Mouse (Mus musculus) hindbrain, embryonic 11.5 days (tissue): ENCODE measurements at regions not wholly inside any gene's neighbourhood (a gene's known extent, or its start where the extent isn't known, plus 50 kb on each side); places are given as distances from the start of the nearest gene placed in this dataset.

Experiments used
- ATAC-seq: fragments of 200-750 bp; cut with Nextera tagmentation; 2 replicates; pipeline ENCODE4 v1.8.0; 2017; ENCODE audit warnings: mild to moderate bottlenecking, moderate TSS enrichment, moderate library complexity; ENCODE audit not compliant: low FRiP score
- DNase-seq: peaks from one replicate; pipeline ENCODE4 v3.0.0-alpha.2; 2015; ENCODE audit warnings: low spot score
- H3K27ac ChIP-seq: fragments of 300-500 bp; sonication (generic); 2 replicates; pipeline ENCODE4 v1.5.1; 2014; ENCODE audit warnings: mild to moderate bottlenecking, low read depth, low read length
- H3K27me3 ChIP-seq: fragments of 300-500 bp; sonication (generic); 2 replicates; pipeline ENCODE4 v1.6.1; 2014; ENCODE audit warnings: mild to moderate bottlenecking, low read length, moderate library complexity, mixed read lengths; ENCODE audit not compliant: control insufficient read depth, insufficient read depth
- H3K36me3 ChIP-seq: fragments of 300-500 bp; sonication (generic); 2 replicates; pipeline ENCODE4 v1.6.1; 2014; ENCODE audit warnings: mild to moderate bottlenecking, low read length, moderate library complexity, mixed read lengths; ENCODE audit not compliant: control insufficient read depth, insufficient read depth
- H3K4me1 ChIP-seq: fragments of 300-500 bp; sonication (generic); replicated peaks from 2 replicates; pipeline ENCODE4 v1.6.1; 2014; ENCODE audit warnings: low read length, mixed read lengths; ENCODE audit not compliant: control insufficient read depth, insufficient read depth
- H3K4me2 ChIP-seq: fragments of 300-500 bp; sonication (generic); replicated peaks from 2 replicates; pipeline ENCODE4 v1.6.1; 2014; ENCODE audit warnings: mild to moderate bottlenecking, low read depth, low read length
- H3K4me3 ChIP-seq: fragments of 300-500 bp; sonication (generic); 2 replicates; pipeline ENCODE4 v1.5.1; 2014; ENCODE audit warnings: low read depth, low read length
- H3K9ac ChIP-seq: fragments of 300-500 bp; sonication (generic); 2 replicates; pipeline ENCODE4 v1.6.1; 2014; ENCODE audit warnings: low read depth, low read length
- H3K9me3 ChIP-seq: fragments of 300-500 bp; sonication (generic); 2 replicates; pipeline ENCODE4 v1.6.1; 2016; ENCODE audit warnings: low read length; ENCODE audit not compliant: control insufficient read depth
- WGBS: fragments of 180-500 bp; shearing (Covaris S2); extraction: QIAGEN DNeasy Blood & Tissue Kit; methylation state at CpG from one replicate; pipeline ENCODE4 v1.1.7; 2014; 5-methylcytosine and 5-hydroxymethylcytosine counted together

- H3K4me2 ChIP-seq = no peak overlapping the region
- no peaks in the 10 kb centered on the region for H3K4me1 ChIP-seq
- no peak overlapping the region for H3K9ac ChIP-seq
- ATAC-seq = no peak
- H3K27ac ChIP-seq = no peak overlapping the region
- no peaks in the 10 kb centered on the region for H3K36me3 ChIP-seq
- no peak overlapping the region for H3K4me3 ChIP-seq
- no peaks in the 10 kb centered on the region for H3K27me3 ChIP-seq
- H3K9me3 ChIP-seq = no peaks in the 10 kb centered on the region
- WGBS = 80% methylated on average over 3 of the region's 3 CpGs
- no peak for DNase-seq
Observed at GRCm38 (mm10) chrX:157020337-157020736, 394.8 kb downstream of the Phex start.

DNA sequence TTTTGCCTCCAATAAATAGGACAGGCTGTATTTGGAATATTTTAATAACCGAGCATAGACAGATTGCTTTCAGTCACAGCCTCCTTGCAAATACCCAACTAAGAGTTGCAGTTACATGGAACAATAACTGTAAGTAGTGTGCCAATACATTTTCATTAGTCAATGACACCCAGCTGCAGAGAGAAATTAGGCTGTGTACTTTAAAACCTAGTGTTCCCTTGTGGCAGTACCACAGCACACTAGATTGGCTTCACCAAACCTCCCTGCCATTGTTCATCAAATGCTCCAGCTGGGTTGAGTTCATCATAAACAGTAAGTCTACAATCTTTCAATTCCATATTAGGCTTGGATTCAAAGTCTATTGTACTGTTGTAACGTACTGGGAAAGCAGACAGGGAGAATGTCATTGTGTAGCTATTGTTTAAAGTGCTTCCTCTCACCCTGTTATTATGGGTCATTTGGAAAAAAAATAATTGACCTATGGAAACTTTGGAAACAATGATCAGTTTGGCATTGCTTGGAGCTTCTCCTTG, 425.1 kb downstream of the Phex start:
- Histone ChIP-seq H3K4me3 (no peak overlapping the region), H3K36me3 (no peaks in the 10 kb centered on the region), H3K27me3 (no peaks in the 10 kb centered on the region), H3K4me2 (no peak overlapping the region), H3K4me1 (no peaks in the 10 kb centered on the region), H3K9ac (no peak overlapping the region), H3K27ac (no peak overlapping the region), H3K9me3 (no peaks in the 10 kb centered on the region)
- WGBS = 71% methylated on average over 2 of the region's 2 CpGs
- ATAC-seq (no peak), DNase-seq (no peak)

- 89% methylated on average over 1 of the region's 1 CpGs for WGBS
- H3K27me3 ChIP-seq = no peaks in the 10 kb centered on the region
- DNase-seq (no peak), ATAC-seq (no peak)
- no peaks in the 10 kb centered on the region for H3K36me3 ChIP-seq
- no peak overlapping the region for H3K27ac ChIP-seq
- no peak overlapping the region for H3K4me2 ChIP-seq
- no peaks in the 10 kb centered on the region for H3K4me1 ChIP-seq
- no peak overlapping the region for H3K9ac ChIP-seq
- H3K9me3 ChIP-seq = no peaks in the 10 kb centered on the region
- H3K4me3 ChIP-seq = no peak overlapping the region
Observed at GRCm38 (mm10) chrX:156947093-156947492, 468.0 kb downstream of the Phex start.

GRCm38 (mm10) chrX:156944223-156944622, 470.9 kb downstream of the Phex start:
- Histone ChIP-seq H3K9me3 (no peaks in the 10 kb centered on the region), H3K4me2 (no peak overlapping the region), H3K27ac (no peak overlapping the region), H3K4me1 (no peaks in the 10 kb centered on the region), H3K27me3 (no peaks in the 10 kb centered on the region), H3K4me3 (no peak overlapping the region), H3K9ac (no peak overlapping the region), H3K36me3 (no peaks in the 10 kb centered on the region)
- ATAC-seq (no peak), DNase-seq (no peak)
- 82% methylated on average over 1 of the region's 1 CpGs for WGBS

- DNase-seq = peak; percentile 5
- no peak overlapping the region for H3K4me2 ChIP-seq
- no peaks in the 10 kb centered on the region for H3K27me3 ChIP-seq
- H3K36me3 ChIP-seq = no peaks in the 10 kb centered on the region
- no peaks in the 10 kb centered on the region for H3K4me1 ChIP-seq
- H3K27ac ChIP-seq = no peak overlapping the region
- H3K9ac ChIP-seq = no peak overlapping the region
- H3K4me3 ChIP-seq = no peak overlapping the region
- WGBS = 85% methylated on average over 1 of the region's 1 CpGs
- no peaks in the 10 kb centered on the region for H3K9me3 ChIP-seq
- ATAC-seq = no peak
Observed at GRCm38 (mm10) chrX:156913363-156913762, 501.7 kb downstream of the Phex start.
